Mouse (Mus musculus) liver, embryonic 14.5 days (tissue): ENCODE results near the gene Pipox.

Source experiments
- CTCF ChIP-seq: IDR thresholded peaks from 2 replicates; pipeline ENCODE4 v1.5.1; 2016; ENCODE audit warnings: antibody characterized with exemption, low read depth, control low read depth
- EP300 ChIP-seq: IDR thresholded peaks from 2 replicates; pipeline ENCODE4 v1.6.1; 2016; ENCODE audit warnings: antibody characterized with exemption, low read depth

DNA sequence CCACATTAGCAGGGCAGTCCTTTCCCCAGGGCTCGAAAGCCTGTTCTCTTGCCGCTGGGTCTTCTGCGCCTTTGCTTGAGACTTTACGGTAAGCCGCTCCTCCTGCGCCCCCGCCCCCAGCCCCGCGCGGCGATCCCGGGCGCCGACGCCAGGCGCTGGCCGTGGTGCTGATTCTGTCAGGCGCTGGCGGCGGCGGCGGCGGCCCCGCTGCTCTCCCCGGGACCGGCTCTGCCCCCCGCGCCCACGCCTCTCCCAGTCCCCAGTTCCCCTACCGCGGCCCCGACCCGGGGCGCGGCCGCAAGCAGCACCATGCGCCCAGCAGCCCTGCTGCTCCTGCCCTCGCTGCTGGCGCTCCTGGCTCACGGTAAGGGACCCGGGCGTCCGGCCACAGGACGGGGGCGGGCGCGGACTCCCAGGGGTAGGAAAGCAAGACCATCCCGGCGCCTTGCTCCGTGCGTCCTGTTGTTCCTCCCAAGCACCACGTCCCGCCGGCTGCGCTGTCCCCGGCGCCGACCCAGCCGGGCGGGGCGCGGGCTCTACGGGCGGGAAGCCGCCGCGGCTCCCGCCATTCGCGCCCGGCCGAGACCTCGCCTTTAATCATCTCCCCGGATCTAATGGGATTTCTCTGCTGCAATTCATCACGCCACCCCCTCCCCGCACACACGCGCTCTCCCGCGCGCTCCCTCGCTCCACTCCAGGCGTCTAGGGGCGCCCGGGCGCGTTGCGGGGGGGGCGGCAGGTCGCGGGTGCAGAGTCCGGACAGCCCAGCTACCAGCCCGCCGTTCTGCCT is 37.0 kb upstream of the Pipox start, which contains the start of gene Sez6:
- TF ChIP-seq EP300, result no peak
- no peak for TF ChIP-seq CTCF
